Mouse (Mus musculus) embryonic facial prominence, embryonic 15.5 days (tissue): ENCODE measurements at regions not wholly inside any gene's neighbourhood (a gene's known extent, or its start where the extent isn't known, plus 50 kb on each side); places are given as distances from the start of the nearest gene placed in this dataset.
"Not testable (repeated sequence)": the region's sequence is repeated elsewhere in the genome, so short reads cannot be mapped to it uniquely, and the experiment has no call there.

ENCODE experiments used
- ATAC-seq: fragments of 200-750 bp; cut with Nextera tagmentation; 2 replicates; pipeline ENCODE4 v1.8.0; 2017; ENCODE audit warnings: low read depth, moderate TSS enrichment; ENCODE audit not compliant: insufficient number of reproducible peaks, low FRiP score, low TSS enrichment
- H3K27ac ChIP-seq: fragments of 300-500 bp; sonication (generic); replicated peaks from 2 replicates; pipeline ENCODE4 v1.5.1; 2015; ENCODE audit warnings: mild to moderate bottlenecking, inconsistent platforms
- H3K27me3 ChIP-seq: fragments of 300-500 bp; sonication (generic); 2 replicates; pipeline ENCODE4 v1.6.1; 2015; ENCODE audit warnings: inconsistent platforms
- H3K36me3 ChIP-seq: fragments of 300-500 bp; sonication (generic); 2 replicates; pipeline ENCODE4 v1.6.1; 2015; ENCODE audit warnings: mild to moderate bottlenecking, inconsistent platforms
- H3K4me1 ChIP-seq: fragments of 300-500 bp; sonication (generic); 2 replicates; pipeline ENCODE4 v1.6.1; 2015; ENCODE audit warnings: inconsistent platforms
- H3K4me2 ChIP-seq: fragments of 300-500 bp; sonication (generic); replicated peaks from 2 replicates; pipeline ENCODE4 v1.6.1; 2015; ENCODE audit warnings: mild to moderate bottlenecking, inconsistent platforms
- H3K4me3 ChIP-seq: fragments of 300-500 bp; sonication (generic); replicated peaks from 2 replicates; pipeline ENCODE4 v1.5.1; 2015; ENCODE audit warnings: mild to moderate bottlenecking, inconsistent platforms
- H3K9ac ChIP-seq: fragments of 300-500 bp; sonication (generic); 2 replicates; pipeline ENCODE4 v1.6.1; 2015; ENCODE audit warnings: inconsistent platforms
- H3K9me3 ChIP-seq: fragments of 300-500 bp; sonication (generic); replicated peaks from 2 replicates; pipeline ENCODE4 v1.6.1; 2016; ENCODE audit warnings: inconsistent platforms
- WGBS: fragments of 180-500 bp; shearing (Covaris S2); methylation state at CpG from one replicate; pipeline ENCODE4 v1.1.7; 2015; 5-methylcytosine and 5-hydroxymethylcytosine counted together

DNA sequence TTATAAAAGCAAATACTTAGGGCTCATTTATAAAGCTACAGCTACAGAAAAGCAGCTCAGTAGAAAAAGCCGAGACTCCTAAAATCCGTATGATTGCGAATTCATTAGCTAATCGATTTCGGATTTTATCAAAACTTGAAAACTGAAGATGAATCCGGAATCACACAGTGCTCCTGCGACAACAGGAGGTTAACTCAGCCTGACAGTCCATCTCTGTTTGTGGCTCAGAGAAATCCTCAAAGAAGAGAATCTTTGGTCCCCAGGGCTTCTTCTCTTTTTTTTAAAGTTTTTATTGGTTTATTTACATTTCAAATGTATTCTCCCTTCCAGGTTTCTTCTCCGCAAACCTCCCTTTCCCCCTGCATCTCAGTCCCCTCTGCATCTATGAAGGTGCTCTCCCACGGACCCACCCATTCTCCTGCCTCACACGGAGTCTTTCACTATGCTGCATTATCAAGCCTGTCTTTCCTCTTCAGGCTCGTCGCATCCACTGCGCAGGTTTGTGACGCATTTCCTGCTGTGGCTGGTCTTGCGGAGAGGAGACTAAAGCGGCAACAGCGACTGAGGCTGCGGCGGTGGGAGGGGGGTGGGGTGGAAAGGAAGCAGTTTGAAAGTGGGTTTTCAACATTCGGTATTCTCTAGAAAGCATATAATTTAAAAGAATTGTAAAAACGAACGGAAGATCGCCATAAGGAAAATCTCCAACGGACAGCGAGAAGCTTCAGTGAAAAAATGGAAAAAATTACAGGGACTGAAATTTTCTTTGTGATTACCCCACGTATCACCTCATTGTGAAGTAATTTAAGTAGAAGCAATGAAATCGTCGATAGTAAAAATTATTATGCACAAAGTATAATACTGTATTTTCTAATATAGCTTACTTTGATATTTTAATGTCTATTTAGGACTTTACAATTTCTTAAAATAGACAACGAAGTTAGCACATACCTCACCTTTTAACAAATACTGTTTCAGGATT, 482.5 kb upstream of the Snrpn start:
- H3K4me1 ChIP-seq, H3K9me3 ChIP-seq, H3K9ac ChIP-seq, ATAC-seq, H3K27me3 ChIP-seq, H3K36me3 ChIP-seq, H3K27ac ChIP-seq: not testable (repeated sequence)
- Histone ChIP-seq H3K4me3 (peak overlapping the region; percentile 36), H3K4me2 (peak overlapping the region; percentile 48)
- WGBS, result 29% methylated on average over 29 of the region's 29 CpGs

DNA sequence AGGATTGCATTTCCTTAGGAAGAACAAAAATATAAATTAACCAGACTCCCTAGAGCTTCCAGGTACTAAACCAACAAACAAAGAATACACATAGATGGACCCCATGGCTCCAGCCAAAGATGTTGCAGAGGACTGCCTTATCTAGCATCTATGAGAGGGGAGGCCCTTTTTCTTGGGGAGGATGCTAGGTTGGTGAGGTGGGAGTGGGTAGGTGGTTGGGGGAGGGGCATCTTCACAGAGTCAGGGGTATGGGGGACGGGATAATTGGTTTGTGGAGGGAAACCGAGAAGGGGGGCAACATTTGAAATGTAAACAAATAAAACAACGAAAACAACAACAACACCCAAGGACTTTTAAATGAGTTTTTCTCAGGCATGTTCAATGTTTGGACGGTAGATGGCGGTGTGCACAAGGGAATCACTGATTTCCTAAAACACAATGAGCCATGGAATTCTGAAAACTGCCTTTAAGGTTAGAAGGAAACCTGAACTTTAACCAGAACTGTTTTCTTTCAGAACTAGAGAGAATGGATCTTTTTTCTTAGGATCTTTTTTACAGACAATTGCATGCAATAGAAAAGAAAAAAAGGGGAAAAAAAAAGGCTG, 477.2 kb upstream of the Snrpn start:
- not testable (repeated sequence) for H3K27me3 ChIP-seq, H3K9me3 ChIP-seq, H3K4me2 ChIP-seq, ATAC-seq, H3K27ac ChIP-seq, H3K4me1 ChIP-seq, H3K4me3 ChIP-seq, H3K9ac ChIP-seq, H3K36me3 ChIP-seq
- 3% methylated on average over 5 of the region's 5 CpGs for WGBS
